Mouse (Mus musculus) heart, embryonic 10.5 days (tissue): Measurements from ENCODE around the gene Lhfpl3. TPM values are rescaled to one million over a fixed set of nuclear protein-coding genes. Genes with fewer than 3 reads are reported as not detected.

ENCODE experiments used
- DNase-seq: peaks from one replicate; pipeline ENCODE4 v3.0.0-alpha.2; 2017; ENCODE audit warnings: low spot score
- H3K27ac ChIP-seq: fragments of 300-500 bp; sonication (generic); 2 replicates; pipeline ENCODE4 v1.5.1; 2016; ENCODE audit warnings: mild to moderate bottlenecking
- H3K27me3 ChIP-seq: fragments of 300-500 bp; sonication (generic); 2 replicates; pipeline ENCODE4 v1.6.1; 2016; ENCODE audit warnings: mild to moderate bottlenecking; ENCODE audit not compliant: poor library complexity, insufficient read depth, severe bottlenecking
- H3K36me3 ChIP-seq: fragments of 300-500 bp; sonication (generic); 2 replicates; pipeline ENCODE4 v1.6.1; 2016; ENCODE audit warnings: mild to moderate bottlenecking, moderate library complexity
- H3K4me1 ChIP-seq: fragments of 300-500 bp; sonication (generic); 2 replicates; pipeline ENCODE4 v1.6.1; 2016; ENCODE audit warnings: mild to moderate bottlenecking
- H3K4me3 ChIP-seq: fragments of 300-500 bp; sonication (generic); 2 replicates; pipeline ENCODE4 v1.5.1; 2016; ENCODE audit warnings: mild to moderate bottlenecking, moderate library complexity
- H3K9me3 ChIP-seq: fragments of 300-500 bp; sonication (generic); 2 replicates; pipeline ENCODE4 v1.6.1; 2016; ENCODE audit warnings: mild to moderate bottlenecking, moderate library complexity
- WGBS: fragments of 180-500 bp; shearing (Covaris S2); methylation state at CpG from one replicate; pipeline ENCODE4 v1.1.7; 2016; 5-methylcytosine and 5-hydroxymethylcytosine counted together
- microRNA-seq: library from miRNA; unstranded; fragments of <30 nt; microRNA quantifications from one replicate; pipeline ENCODE4, GENCODE M21; 2017
- polyA plus RNA-seq: library from polyadenylated mRNA; unstranded; fragments of >200 nt; fragmentation: Nextera tagmentation; extraction: Ambion mirVana; gene quantifications from 2 replicates; pipeline ENCODE4 v1.2.1, GENCODE M21; 2016

The Lhfpl3 gene
- polyA plus RNA-seq, 1 experiment from 2014 or later, result 0.33 TPM

DNA sequence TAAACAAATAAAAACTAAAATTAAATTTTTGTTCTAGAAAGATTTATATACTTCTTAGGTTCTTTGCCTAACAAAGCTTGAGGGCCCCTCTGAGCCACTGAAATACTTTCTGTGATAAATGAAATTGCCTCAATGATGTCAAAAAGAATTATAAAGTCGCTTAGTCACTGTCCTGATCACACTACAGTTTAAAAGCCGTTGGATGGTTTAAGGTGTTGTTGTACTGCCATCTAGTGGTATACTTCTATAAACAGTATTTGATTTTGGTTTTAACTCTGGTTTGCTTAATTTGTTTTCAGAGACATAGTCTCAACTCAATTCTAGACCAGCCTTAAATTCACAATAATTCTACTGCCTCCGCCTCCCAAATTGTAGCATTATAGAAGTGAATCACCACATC, 539.0 kb downstream of the Lhfpl3 start:
- H3K4me1 ChIP-seq, result no peaks in the 10 kb centered on the region; the same call in 1 of the 2 replicates
- no peak for DNase-seq
- no peak overlapping the region for H3K27ac ChIP-seq
- no peak overlapping the region for H3K4me3 ChIP-seq
- no peaks in the 10 kb centered on the region for H3K36me3 ChIP-seq
- H3K9me3 ChIP-seq, result no peaks in the 10 kb centered on the region
- 21% methylated on average over 3 of the region's 3 CpGs for WGBS
- no peaks in the 10 kb centered on the region for H3K27me3 ChIP-seq

DNA sequence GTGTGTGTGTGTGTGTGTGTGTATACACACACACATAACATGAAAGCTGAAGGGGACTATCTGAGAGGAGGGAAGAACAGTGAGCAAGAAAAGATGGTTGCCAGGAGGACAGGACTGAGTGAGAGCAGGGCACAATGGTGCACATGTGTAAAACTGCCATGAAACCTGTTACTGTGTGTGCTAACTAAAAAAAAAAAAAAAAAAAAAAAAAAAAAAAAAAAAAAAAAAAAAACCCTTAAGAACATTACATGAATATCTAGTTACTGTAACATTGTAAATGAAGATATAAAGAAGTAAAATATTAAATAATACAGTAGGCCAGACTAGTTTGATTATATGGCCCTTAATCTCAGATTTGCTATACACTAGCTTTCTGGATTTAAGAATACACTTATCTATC, 543.3 kb downstream of the Lhfpl3 start:
- no peak overlapping the region for H3K27ac ChIP-seq
- no peak for DNase-seq
- H3K36me3 ChIP-seq, result no peaks in the 10 kb centered on the region
- H3K4me1 ChIP-seq, result no peaks in the 10 kb centered on the region
- H3K4me3 ChIP-seq, result no peak overlapping the region
- no peaks in the 10 kb centered on the region for H3K9me3 ChIP-seq
- H3K27me3 ChIP-seq, result no peaks in the 10 kb centered on the region

Small RNA genes within 50 kb of the gene (microRNA-seq; reads per million reads assigned to microRNA genes)
- gene Gm28022 (not detected), gene Gm44363 (not detected)

Other genes starting within 250 kb of the Lhfpl3 start
- gene Orc5, start 195.6 kb upstream of the Lhfpl3 start, polyA plus RNA-seq, result 39.6 and 43.6 TPM in 2 replicates